Mouse (Mus musculus) testis, adult 2 months (tissue): Measurements from ENCODE around the gene Fgf4.

Experiments used
- CTCF ChIP-seq: fragments of 200-500 bp; IDR thresholded peaks from 2 replicates; pipeline ENCODE4 v1.5.1; 2012; ENCODE audit warnings: low read depth, mild to moderate bottlenecking, inconsistent platforms, low read length, moderate library complexity; ENCODE audit not compliant: control insufficient read depth, insufficient read depth, insufficient replicate concordance
- POLR2A ChIP-seq: fragments of 200-500 bp; IDR thresholded peaks from 2 replicates; pipeline ENCODE4 v1.6.1; 2012; ENCODE audit warnings: low read depth, mild to moderate bottlenecking, inconsistent platforms, low read length, moderate library complexity; ENCODE audit not compliant: control insufficient read depth

DNA sequence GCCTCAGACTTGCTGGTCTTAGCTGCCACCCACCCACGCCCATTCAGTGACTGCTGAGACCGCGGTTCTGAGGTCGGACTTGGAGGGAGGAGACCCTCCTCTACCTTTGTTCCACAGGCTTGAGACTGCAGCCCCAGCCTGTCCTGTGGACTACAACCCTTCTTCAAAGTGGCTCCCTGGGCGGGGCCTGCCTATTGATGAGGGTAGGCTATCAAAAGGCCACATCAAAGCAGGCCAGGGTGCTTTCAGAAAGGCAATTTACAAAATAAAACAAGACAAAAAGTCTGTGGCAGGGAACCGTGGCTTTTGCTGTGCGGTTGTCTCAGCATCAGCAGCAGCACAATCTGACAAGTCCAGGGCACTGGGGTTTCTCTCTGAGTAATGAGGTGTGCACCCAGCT is 25.3 kb upstream of the Fgf4 start:
- no peak for TF ChIP-seq CTCF
- TF ChIP-seq POLR2A = no peak
